Mouse (Mus musculus): ENCODE data around the gene Tgfbr1.

Gene Tgfbr1

DNA sequence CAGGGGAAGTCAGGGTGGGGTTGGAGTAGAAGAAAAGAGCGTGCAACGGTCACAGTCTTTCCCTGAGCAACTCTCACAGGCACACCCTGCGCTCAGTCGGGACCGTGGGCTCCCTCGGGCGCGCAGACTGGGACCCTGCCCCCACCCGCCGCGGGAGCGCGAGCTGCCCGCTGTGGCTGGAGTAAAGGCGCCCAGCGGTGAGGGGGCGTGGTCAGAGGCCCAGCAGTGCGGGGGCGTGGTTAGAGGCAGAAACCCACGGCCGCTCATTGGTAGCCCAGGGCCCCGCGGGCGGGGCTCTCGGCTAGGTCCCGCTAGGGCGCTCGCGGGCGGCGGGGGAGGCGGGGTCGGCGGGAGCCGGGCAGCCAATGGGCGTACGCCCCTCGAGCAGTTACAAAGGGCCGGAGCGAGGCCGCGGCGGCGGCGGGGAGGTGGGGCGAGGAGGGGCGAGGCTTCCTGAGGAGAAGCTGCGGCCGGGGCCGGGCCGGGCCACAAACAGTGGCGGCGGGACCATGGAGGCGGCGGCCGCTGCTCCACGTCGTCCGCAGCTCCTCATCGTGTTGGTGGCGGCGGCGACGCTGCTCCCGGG, at the start of gene Tgfbr1:
TSS of gene Tgfbr1 (plus strand) at position 420 of the 586 bp plus-strand sequence.
- DNase-seq (ENCODE audit: low read depth, low spot score) = peak; percentile 95

- no peak for DNase-seq (ENCODE audit: low read depth, low spot score)
These were observed 49.6 kb upstream of the Tgfbr1 start for GRCm38 (mm10) chr4:47303340-47303998.

GRCm38 (mm10) chr4:47309886-47310625, 43.0 kb upstream of the Tgfbr1 start:
- DNase-seq (ENCODE audit: low read depth, low spot score) = no peak

DNA sequence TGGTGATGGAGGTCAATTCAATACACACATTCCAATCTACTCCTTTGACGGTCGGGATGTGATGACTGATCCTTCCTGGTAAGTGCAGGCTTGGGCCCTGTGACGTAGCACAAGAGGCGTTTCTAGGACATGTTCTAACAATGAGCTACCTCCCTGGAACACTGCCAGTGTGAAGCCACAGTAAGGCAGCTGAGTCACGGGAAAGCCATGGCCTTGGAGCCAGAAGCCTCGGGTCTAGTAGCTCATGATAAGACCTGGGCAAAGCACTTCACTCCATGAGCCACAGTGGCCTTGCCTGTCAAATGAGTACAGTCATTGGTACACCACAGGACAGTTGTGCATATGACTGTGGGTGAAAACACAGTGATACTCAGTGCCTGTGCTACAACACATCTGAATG, 42.2 kb upstream of the Tgfbr1 start:
- DNase-seq (ENCODE audit: low read depth, low spot score) = no peak

- no peak for DNase-seq (ENCODE audit: low read depth, low spot score)
These were observed 41.6 kb upstream of the Tgfbr1 start for GRCm38 (mm10) chr4:47311467-47311866.

DNA sequence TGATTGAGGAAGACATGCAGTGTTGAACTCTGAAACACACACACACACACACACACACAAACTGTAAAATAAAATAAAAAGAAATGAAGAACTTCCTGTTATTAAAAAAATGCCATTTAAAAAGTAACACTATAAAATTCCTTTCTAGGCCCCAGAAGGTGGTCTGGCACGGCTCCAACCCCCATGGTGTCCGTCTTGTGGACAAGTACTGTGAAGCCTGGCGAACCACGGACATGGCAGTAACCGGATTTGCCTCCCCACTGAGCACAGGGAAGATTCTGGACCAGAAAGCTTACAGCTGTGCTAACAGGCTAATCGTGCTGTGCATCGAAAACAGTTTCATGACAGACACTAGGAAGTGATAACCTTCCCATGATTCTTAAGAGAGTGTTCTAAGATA, 41.1 kb upstream of the Tgfbr1 start:
- no peak for DNase-seq (ENCODE audit: low read depth, low spot score)

GRCm38 (mm10) chr4:47312676-47313075, 40.3 kb upstream of the Tgfbr1 start:
- DNase-seq (ENCODE audit: low read depth, low spot score) = peak; percentile 9

GRCm38 (mm10) chr4:47313710-47314410, 39.2 kb upstream of the Tgfbr1 start:
- DNase-seq (ENCODE audit: low read depth, low spot score) = no peak

DNA sequence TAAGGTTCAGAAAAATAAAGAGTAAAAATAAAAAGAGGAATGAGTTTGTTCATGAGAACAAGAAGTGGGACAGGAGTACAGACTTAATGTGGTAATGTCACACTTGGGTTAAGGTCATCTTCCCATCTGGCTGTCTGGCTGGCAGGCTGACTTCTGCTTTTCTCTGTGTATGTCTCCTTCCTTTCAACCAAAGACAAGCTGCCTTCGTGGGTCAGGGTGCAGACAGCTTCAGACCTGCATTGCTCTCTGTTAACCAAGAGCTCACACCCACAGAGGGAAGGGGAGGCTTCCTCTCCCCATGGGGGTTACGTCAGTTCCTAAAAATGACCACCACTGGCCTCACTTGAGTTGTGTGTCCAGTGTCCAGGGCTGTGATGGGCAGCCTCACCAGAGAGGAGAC, 37.6 kb upstream of the Tgfbr1 start:
- no peak for DNase-seq (ENCODE audit: low read depth, low spot score)

DNA sequence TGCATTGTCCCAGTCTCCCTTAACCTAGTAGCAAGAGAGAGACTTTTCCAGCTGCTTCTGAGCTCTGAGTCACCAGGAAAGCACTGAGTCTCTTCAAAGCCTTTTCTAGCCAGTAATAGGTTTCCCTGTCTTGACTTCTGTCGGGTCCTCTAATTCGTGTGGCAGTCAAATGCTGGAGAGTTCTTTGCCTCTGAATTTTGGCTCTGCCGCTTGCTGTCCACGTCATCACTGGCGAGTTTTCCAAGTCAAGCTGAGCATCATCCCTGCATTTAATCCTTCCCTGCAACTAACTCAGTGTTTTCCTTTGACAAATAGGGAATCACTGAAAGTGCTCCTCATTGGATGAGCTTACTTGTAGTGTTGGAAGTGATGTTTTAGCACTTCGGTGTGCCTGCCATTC, 36.6 kb upstream of the Tgfbr1 start:
- DNase-seq (ENCODE audit: low read depth, low spot score) = no peak

DNA sequence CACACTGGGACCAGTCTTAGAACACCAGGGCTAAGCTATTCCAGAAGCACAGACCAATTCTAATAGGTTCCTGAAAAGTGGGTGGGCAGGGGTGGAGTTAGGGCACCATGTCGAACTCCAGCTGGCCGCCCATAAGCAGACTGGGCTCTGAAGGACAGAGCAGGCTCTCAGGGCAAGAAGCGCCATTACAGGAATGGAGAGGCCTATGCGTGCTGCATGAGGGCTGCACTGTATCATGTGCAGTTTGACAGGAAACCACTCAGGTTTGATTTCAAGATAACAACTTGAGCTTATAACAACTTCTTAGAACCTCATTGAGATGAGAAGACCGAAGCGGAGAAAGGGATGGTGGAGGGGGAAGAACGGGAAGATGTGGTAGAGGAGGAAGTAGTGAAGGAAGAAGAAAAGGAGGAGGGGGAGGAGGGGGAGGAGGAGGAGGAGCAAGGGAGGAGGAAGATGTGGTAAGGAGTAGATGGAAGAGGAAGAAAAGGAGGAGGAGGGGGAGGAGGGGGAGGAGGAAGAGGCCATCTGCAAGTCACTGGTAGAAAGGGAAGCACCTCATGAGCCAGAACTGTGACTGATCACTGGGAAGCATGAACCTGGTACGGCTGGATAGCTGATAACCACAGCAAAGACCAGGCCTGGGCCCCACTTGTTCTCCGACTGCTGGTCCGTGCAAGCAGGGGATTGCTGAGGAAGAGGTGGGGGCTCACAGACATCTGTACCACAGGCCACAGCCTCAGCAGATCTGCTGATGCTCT, 33.3 kb upstream of the Tgfbr1 start:
- DNase-seq (ENCODE audit: low read depth, low spot score) = no peak

DNA sequence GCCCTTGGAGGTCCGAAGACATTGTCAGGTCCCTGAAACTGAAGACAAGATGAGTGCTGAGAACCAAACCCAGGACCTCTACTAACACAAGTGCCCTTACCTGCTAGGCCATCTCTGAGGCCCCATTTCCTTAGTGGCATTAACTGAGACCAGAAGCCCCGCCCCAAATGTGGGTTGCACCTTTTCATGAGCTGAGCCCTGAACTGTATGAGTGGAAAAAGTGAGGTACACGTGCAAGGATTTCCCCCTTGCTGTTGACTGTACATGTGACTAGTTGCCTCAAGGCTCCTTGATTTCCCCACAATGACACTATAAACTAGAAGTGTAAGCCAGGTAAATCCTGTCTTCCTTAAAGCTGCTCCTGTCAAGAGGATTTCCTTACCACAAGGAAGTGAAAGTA, 30.7 kb upstream of the Tgfbr1 start:
- DNase-seq (ENCODE audit: low read depth, low spot score) = no peak

DNA sequence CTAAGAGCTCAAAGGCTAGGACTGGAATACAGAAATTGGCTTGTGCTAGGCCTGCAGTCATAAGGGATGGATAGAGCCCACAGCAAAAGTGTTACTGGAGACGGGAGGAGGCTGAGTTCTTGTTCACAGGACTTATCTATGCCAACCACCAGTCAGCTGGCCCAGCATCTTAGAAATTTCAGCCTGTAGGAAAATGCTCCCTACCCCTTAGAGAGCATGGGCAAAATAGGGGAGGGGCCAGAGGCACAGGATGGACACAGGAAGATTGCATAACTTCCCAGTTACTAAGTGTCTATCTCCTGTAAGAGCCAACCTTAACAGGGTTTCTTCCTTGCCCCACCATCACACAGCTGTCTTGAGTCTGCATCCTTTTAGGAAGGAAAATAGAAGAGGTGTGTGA, 28.8 kb upstream of the Tgfbr1 start:
- no peak for DNase-seq (ENCODE audit: low read depth, low spot score)

DNA sequence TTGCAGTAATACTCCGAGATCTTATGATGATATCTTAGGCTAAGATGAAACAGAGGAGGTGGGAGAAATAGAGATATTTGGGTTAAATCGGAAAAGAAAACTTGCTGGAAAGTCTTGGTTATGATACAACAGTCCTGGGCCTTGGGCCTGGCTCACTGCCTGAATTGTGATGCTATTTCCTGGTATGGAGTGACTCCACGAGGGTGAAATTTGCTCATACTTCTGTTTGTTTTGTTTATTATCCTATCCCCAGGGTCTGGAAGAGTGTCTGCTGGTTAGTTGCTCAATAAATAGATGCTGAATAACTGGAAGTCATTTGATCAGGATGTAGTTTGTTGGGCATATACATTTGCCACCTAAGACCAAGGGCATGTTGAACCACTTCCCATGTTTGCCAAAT, 25.2 kb upstream of the Tgfbr1 start:
- DNase-seq (ENCODE audit: low read depth, low spot score) = no peak

- DNase-seq (ENCODE audit: low read depth, low spot score) = peak; percentile 16
These were observed 23.7 kb upstream of the Tgfbr1 start for GRCm38 (mm10) chr4:47329285-47329684.

DNA sequence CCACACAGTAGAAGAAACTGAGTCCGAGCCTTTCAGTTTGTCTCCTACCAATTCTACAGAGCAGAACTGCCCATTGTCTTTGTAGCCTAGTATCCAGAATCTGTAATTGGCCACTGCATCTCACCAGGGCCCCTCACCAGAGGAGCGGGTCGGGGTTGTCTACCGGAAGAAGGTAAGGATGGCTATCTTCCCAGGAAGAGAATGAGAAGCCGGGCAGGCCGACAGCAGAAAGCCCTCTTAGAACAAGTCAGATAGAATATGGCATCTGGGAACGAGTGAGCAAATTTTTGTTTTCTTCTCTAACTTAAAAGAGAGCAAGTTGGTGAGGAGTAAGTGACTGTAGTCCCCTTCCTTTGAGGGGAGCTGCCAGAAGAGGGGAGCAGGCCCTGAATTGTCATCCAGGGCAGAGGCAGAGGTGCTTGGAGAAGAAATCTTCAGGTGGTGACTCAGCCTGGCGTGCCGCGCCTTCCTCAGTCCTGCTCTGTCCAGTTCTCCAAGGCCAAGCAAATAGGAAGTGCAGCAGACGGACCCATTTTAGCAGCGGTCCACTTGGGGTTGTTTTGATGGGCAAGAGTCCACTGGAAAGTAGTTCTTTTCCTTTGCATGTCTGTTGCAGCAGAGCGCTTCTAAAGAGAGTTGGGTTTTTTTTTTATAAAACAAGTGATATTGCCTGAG, 22.5 kb upstream of the Tgfbr1 start:
- no peak for DNase-seq (ENCODE audit: low read depth, low spot score)

- DNase-seq (ENCODE audit: low read depth, low spot score) = no peak
These were observed 20.1 kb upstream of the Tgfbr1 start for GRCm38 (mm10) chr4:47332812-47333343.

DNA sequence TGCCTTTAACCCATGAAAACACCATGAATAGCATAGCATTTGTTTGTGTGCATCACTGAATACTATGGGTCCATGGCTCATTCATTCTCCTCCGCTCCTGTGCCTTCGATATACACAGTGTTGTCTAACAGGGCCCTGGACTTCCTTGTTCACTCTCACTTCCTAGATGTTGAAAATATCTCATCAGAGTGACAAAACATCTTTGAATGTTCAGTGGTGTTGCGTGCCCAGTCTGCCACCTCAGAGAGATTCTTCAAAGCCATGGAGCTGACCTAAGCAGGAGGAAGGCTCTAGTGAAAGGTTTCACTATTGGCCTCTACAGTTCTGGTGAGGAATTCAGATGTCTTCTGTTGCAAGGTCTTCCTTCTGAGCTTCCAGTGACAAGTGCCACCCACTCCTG, 19.5 kb upstream of the Tgfbr1 start:
- no peak for DNase-seq (ENCODE audit: low read depth, low spot score)

DNA sequence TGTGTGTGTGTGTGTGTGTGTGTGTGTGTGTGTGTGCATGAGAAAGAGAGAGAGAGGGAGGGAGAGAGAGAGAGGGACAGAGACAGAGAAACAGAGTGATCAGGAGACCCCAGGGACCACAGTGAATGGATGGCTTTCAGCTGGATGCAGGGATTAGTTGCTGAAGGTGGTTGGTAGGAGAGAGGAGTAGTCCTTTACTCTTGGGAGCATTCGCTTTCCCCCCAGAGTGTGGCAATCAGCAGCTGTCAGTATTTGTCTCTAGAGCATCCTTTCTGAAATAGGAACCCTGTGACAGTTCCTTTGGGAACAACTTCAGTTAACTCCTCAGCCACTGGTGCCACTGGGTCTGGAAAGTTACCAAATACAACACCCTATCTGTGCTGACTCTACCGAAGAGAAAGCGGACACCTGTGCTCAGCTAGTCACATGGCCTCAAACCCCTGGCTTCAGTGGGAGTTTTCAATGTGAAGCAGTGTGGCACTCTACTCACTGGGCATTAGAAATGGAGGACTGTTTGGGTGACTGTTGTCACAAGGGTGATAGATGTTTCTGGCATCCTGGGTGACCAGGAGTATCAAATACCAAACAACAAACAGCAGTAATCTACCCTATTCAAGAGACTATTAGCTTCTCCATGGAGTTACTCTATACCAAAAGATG, 16.0 kb upstream of the Tgfbr1 start:
- DNase-seq (ENCODE audit: low read depth, low spot score) = no peak

GRCm38 (mm10) chr4:47342632-47343031, 10.4 kb upstream of the Tgfbr1 start:
- peak; percentile 7 for DNase-seq (ENCODE audit: low read depth, low spot score)
